Mouse (Mus musculus): Measurements from ENCODE around the gene Cnnm4.

DNA sequence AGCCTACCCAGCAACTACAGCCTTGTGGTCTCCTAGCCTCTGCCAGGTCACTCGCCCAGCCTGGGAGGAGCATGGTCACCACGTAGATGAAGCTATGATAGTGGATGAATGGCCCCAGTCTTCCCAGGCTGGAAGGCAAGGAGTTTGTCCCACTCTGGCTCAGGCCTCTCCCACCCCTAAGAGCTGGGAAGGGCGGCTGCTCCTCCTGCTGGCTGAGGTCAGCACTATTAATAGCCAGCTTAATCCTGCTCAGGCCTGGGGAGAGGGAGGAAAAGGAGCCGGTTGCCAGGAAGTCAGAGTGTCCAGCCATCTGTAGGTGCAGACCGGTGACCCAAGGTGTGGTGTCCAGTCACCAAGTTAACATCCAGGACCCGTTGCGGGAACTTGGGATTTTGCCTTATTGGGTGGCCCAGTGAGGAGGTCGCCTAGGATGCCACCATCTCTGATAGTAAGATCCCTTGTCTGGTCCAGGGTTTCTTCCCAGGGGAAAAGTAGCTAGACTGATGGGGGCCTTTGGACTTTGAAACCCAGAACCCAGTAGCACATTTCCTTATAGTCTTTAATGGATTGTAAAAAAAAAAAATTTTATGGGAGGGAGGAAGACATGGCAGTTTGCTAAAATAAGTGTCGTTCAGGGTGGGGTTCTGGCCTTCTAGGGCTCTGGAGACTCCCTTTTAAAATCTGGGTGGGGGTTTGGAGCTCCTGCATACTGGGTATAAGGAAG lies 21.2 kb downstream of the Cnnm4 start:
- TF ChIP-seq CTCF (IDR thresholded peaks at IDR 0.05; ENCODE audit: control insufficient read depth, insufficient read depth, insufficient read length) (peak; percentile 5), USF1 (IDR thresholded peaks at IDR 0.05; ENCODE audit: low read depth) (no peak), CEBPB (IDR thresholded peaks at IDR 0.05; ENCODE audit: low read depth) (no peak), MAX (IDR thresholded peaks at IDR 0.05) (no peak)

All from C2C12 (cell line).